Mouse (Mus musculus): Measurements from ENCODE around the gene Prl4a1.

- TF ChIP-seq POLR2A (IDR thresholded peaks at IDR 0.05; ENCODE audit: low read depth, low read length), result no peak
- TF ChIP-seq CTCF (conservative IDR thresholded peaks at IDR 0.05; ENCODE audit: insufficient read depth, insufficient read length, low read depth, low read length), result no peak
Observed at GRCm38 (mm10) chr13:27977646-27978045, 38.4 kb upstream of the Prl4a1 start.
